Mouse (Mus musculus): ENCODE data around the gene Tssc4.

DNA sequence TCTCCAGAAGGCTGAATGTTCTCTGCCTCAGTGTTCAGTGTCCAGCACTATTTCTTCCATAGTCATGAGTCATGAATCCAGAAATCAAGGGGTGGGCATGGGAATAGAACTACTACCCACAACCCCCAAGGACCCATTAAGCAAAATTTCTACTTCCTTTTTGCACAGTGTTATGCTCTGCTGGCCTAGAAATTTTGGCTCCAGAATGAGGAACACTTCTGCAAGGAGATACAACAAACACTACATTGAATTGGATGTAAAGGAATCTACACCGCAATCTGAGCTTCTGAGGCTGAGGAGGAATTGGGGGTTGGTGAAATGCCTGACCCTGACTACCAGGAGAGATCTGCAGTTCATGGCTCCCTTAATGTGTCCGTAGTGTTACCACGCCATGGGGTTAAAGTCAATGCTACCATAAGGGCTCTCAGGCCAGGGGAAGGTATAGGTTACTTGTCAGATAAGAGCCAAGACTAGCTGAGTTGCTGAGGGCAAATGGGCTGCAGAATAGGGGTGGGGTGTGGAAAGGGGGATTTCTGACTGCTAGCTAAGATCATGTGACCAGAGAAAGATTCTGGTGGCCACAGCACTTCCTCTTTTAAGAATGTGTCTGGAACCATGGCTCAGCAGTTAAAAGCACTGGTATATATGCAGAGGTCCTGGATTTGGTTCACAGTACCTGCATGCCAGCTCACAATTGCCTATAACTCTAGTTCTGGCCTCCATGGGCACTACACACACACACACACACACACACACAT is 30.7 kb upstream of the Tssc4 start:
- peak; percentile 24; the same call in 1 of the 2 replicates for TF ChIP-seq MXI1 (IDR thresholded peaks at IDR 0.05; ENCODE audit: low read depth, low read length)
- no peak for TF ChIP-seq POLR2AphosphoS2 (IDR thresholded peaks at IDR 0.05; ENCODE audit: low read length)
- TF ChIP-seq EP300 (IDR thresholded peaks at IDR 0.05; ENCODE audit: low read depth in 1 of 2, low read length in 2 of 2): peak in 1 of 2 experiments; percentile 38; a peak in 2 of 4 replicates
- no peak for TF ChIP-seq CTCF (IDR thresholded peaks at IDR 0.05 in 2 of 3, conservative IDR thresholded peaks at IDR 0.05 in 1 of 3; ENCODE audit: control insufficient read depth in 1 of 3, insufficient read depth in 1 of 3, low read depth in 2 of 3, low read length in 3 of 3, poor library complexity in 1 of 3, severe bottlenecking in 1 of 3)
- no peak for TF ChIP-seq CHD1 (IDR thresholded peaks at IDR 0.05; ENCODE audit: low read depth, low read length)
- TF ChIP-seq CHD2 (IDR thresholded peaks at IDR 0.05; ENCODE audit: low read length): no peak
- TF ChIP-seq MYC (IDR thresholded peaks at IDR 0.05; ENCODE audit: low read depth, low read length): no peak
- TF ChIP-seq POLR2A (IDR thresholded peaks at IDR 0.05; ENCODE audit: control insufficient read depth in 1 of 2, insufficient read depth in 1 of 2, low read depth in 1 of 2, low read length in 2 of 2, poor library complexity in 1 of 2): no peak
- no peak for TF ChIP-seq TBP (IDR thresholded peaks at IDR 0.05; ENCODE audit: low read depth, low read length)
- peak; percentile 65; the same call in 1 of the 2 replicates for TF ChIP-seq MAX (IDR thresholded peaks at IDR 0.05; ENCODE audit: low read length)
- no peak for TF ChIP-seq TCF12 (IDR thresholded peaks at IDR 0.05; ENCODE audit: low read depth, low read length)
- 0 out of 2 replicates have a peak, but pooled peaks have one; percentile 32 for TF ChIP-seq SIN3A (IDR thresholded peaks at IDR 0.05; ENCODE audit: low read length)
- peak; percentile 33; the same call in 1 of the 2 replicates for TF ChIP-seq KAT2A (conservative IDR thresholded peaks at IDR 0.05; ENCODE audit: low read depth, low read length)

All from MEL (cell line).